Mouse (Mus musculus) lung, postnatal 0 days (tissue): ENCODE measurements around the gene Tsku. TPM values are rescaled to one million over a fixed set of nuclear protein-coding genes. Genes with fewer than 3 reads are reported as not detected.

Experiments
- ATAC-seq: fragments of 200-750 bp; cut with Nextera tagmentation; 2 replicates; pipeline ENCODE4 v1.8.0; 2017; ENCODE audit warnings: moderate library complexity
- DNase-seq: peaks from one replicate; pipeline ENCODE4 v3.0.0-alpha.2; 2016; ENCODE audit warnings: low spot score
- H3K27ac ChIP-seq: fragments of 300-500 bp; sonication (generic); 2 replicates; pipeline ENCODE4 v1.5.1; 2014; ENCODE audit warnings: antibody characterized with exemption, mild to moderate bottlenecking, low read length, mixed read lengths
- H3K27me3 ChIP-seq: fragments of 300-500 bp; sonication (generic); replicated peaks from 2 replicates; pipeline ENCODE4 v1.6.1; 2014; ENCODE audit warnings: low read length, mixed read lengths; ENCODE audit not compliant: insufficient read depth
- H3K36me3 ChIP-seq: fragments of 300-500 bp; sonication (generic); 2 replicates; pipeline ENCODE4 v1.6.1; 2014; ENCODE audit warnings: low read length, mixed read lengths; ENCODE audit not compliant: insufficient read depth
- H3K4me1 ChIP-seq: fragments of 300-500 bp; sonication (generic); 2 replicates; pipeline ENCODE4 v1.6.1; 2014; ENCODE audit warnings: antibody characterized with exemption, low read depth, low read length, mixed read lengths; ENCODE audit not compliant: insufficient read depth
- H3K4me2 ChIP-seq: fragments of 300-500 bp; sonication (generic); replicated peaks from 2 replicates; pipeline ENCODE4 v1.6.1; 2014; ENCODE audit warnings: low read depth, mild to moderate bottlenecking, low read length, moderate library complexity, mixed read lengths
- H3K4me3 ChIP-seq: fragments of 300-500 bp; sonication (generic); 2 replicates; pipeline ENCODE4 v1.5.1; 2014; ENCODE audit warnings: low read depth, low read length
- H3K9ac ChIP-seq: fragments of 300-500 bp; sonication (generic); replicated peaks from 2 replicates; pipeline ENCODE4 v1.6.1; 2014; ENCODE audit warnings: low read depth, mild to moderate bottlenecking
- H3K9me3 ChIP-seq: fragments of 300-500 bp; sonication (generic); 2 replicates; pipeline ENCODE4 v1.6.1; 2016; ENCODE audit warnings: low read length, mixed read lengths
- CTCF ChIP-seq: IDR thresholded peaks from 2 replicates; pipeline ENCODE4 v1.5.1; 2016; ENCODE audit warnings: antibody characterized with exemption, mild to moderate bottlenecking
- EP300 ChIP-seq: IDR thresholded peaks from 2 replicates; pipeline ENCODE4 v1.6.1; 2016; ENCODE audit warnings: antibody characterized with exemption, mild to moderate bottlenecking, control low read depth
- WGBS: fragments of 180-500 bp; shearing (Covaris S2); extraction: QIAGEN DNeasy Blood & Tissue Kit; methylation state at CpG from one replicate; pipeline ENCODE4 v1.1.7; 2014; 5-methylcytosine and 5-hydroxymethylcytosine counted together
- polyA plus RNA-seq: library from polyadenylated mRNA; unstranded; fragments of >200 nt; fragmentation: Nextera tagmentation; extraction: Ambion mirVana; gene quantifications from 2 replicates; pipeline ENCODE4 v1.2.1, GENCODE M21; 2015

Tsku gene
- polyA plus RNA-seq, 1 experiment from 2014 or later, result 9.1 TPM

- Histone ChIP-seq H3K4me2 (no peak overlapping the region), H3K27me3 (no peaks in the 10 kb centered on the region), H3K9ac (no peak overlapping the region), H3K9me3 (no peaks in the 10 kb centered on the region), H3K4me1 (peaks cover 3% of the 10 kb centered on the region; the same call in 1 of the 2 replicates), H3K36me3 (no peaks in the 10 kb centered on the region), H3K4me3 (no peak overlapping the region), H3K27ac (no peak overlapping the region)
- peak; percentile 52 for TF ChIP-seq EP300
- no peak for TF ChIP-seq CTCF
- 31% methylated on average over 4 of the region's 4 CpGs for WGBS
- peak; percentile 84 for DNase-seq
- peak; percentile 79 for ATAC-seq
Measured at GRCm38 (mm10) chr7:98383337-98383736, 22.2 kb upstream of the Tsku start.

GRCm38 (mm10) chr7:98382784-98383183, 21.7 kb upstream of the Tsku start:
- ATAC-seq (no peak), DNase-seq (no peak)
- Histone ChIP-seq H3K36me3 (no peaks in the 10 kb centered on the region), H3K4me1 (peaks cover 3% of the 10 kb centered on the region; the same call in 1 of the 2 replicates), H3K4me3 (no peak overlapping the region), H3K9ac (no peak overlapping the region), H3K9me3 (no peaks in the 10 kb centered on the region), H3K27ac (no peak overlapping the region), H3K27me3 (no peaks in the 10 kb centered on the region), H3K4me2 (no peak overlapping the region)
- WGBS, result 68% methylated on average over 6 of the region's 6 CpGs
- no peak for TF ChIP-seq EP300
- TF ChIP-seq CTCF, result no peak

- H3K36me3 ChIP-seq, result no peaks in the 10 kb centered on the region
- no peak overlapping the region for H3K9ac ChIP-seq
- no peak for DNase-seq
- H3K27me3 ChIP-seq, result no peaks in the 10 kb centered on the region
- ATAC-seq, result no peak
- H3K27ac ChIP-seq, result no peak overlapping the region
- no peak for TF ChIP-seq EP300
- TF ChIP-seq CTCF, result no peak
- no peak overlapping the region for H3K4me2 ChIP-seq
- peaks cover 2% of the 10 kb centered on the region; the same call in 1 of the 2 replicates for H3K4me1 ChIP-seq
- no peaks in the 10 kb centered on the region for H3K9me3 ChIP-seq
- 67% methylated on average over 6 of the region's 6 CpGs for WGBS
- no peak overlapping the region for H3K4me3 ChIP-seq
Measured at GRCm38 (mm10) chr7:98380224-98380925, 19.2 kb upstream of the Tsku start.

GRCm38 (mm10) chr7:98379232-98379631, 18.1 kb upstream of the Tsku start:
- TF ChIP-seq CTCF, result no peak
- TF ChIP-seq EP300, result no peak
- DNase-seq, result no peak
- no peaks in the 10 kb centered on the region for H3K36me3 ChIP-seq
- no peak overlapping the region for H3K27ac ChIP-seq
- no peak overlapping the region for H3K4me3 ChIP-seq
- H3K9ac ChIP-seq, result no peak overlapping the region
- no peak for ATAC-seq
- WGBS, result 84% methylated on average over 4 of the region's 4 CpGs
- H3K9me3 ChIP-seq, result no peaks in the 10 kb centered on the region
- H3K27me3 ChIP-seq, result no peaks in the 10 kb centered on the region
- H3K4me1 ChIP-seq, result no peaks in the 10 kb centered on the region; the same call in 1 of the 2 replicates
- H3K4me2 ChIP-seq, result no peak overlapping the region

- Histone ChIP-seq H3K27me3 (no peaks in the 10 kb centered on the region), H3K4me3 (no peak overlapping the region), H3K4me1 (no peaks in the 10 kb centered on the region), H3K27ac (no peak overlapping the region), H3K36me3 (no peaks in the 10 kb centered on the region), H3K9me3 (no peaks in the 10 kb centered on the region), H3K9ac (no peak overlapping the region), H3K4me2 (no peak overlapping the region)
- no peak for DNase-seq
- 45% methylated on average over 5 of the region's 5 CpGs for WGBS
- TF ChIP-seq EP300 (no peak), CTCF (no peak)
- ATAC-seq, result no peak
Measured at GRCm38 (mm10) chr7:98377257-98377656, 16.1 kb upstream of the Tsku start.

- Histone ChIP-seq H3K27ac (no peak overlapping the region), H3K27me3 (no peaks in the 10 kb centered on the region), H3K36me3 (no peaks in the 10 kb centered on the region), H3K9ac (no peak overlapping the region), H3K9me3 (no peaks in the 10 kb centered on the region), H3K4me2 (no peak overlapping the region), H3K4me1 (no peaks in the 10 kb centered on the region), H3K4me3 (no peak overlapping the region)
- TF ChIP-seq CTCF (no peak), EP300 (no peak)
- 30% methylated on average over 4 of the region's 4 CpGs for WGBS
- no peak for ATAC-seq
- DNase-seq, result no peak
Measured at GRCm38 (mm10) chr7:98371161-98371560, 10.0 kb upstream of the Tsku start.
